Mouse (Mus musculus) neural tube, embryonic 14.5 days (tissue): ENCODE results near the gene Neil3. TPM values are rescaled to one million over a fixed set of nuclear protein-coding genes. Genes with fewer than 3 reads are reported as not detected.
"Not testable (repeated sequence)": the region's sequence is repeated elsewhere in the genome, so short reads cannot be mapped to it uniquely, and the experiment has no call there.

Experiments used
- ATAC-seq: fragments of 200-750 bp; cut with Nextera tagmentation; 2 replicates; pipeline ENCODE4 v1.8.0; 2017; ENCODE audit warnings: low read depth, mild to moderate bottlenecking, moderate TSS enrichment, moderate library complexity
- H3K27ac ChIP-seq: fragments of 300-500 bp; sonication (generic); 2 replicates; pipeline ENCODE4 v1.5.1; 2014; ENCODE audit warnings: low read depth, mild to moderate bottlenecking, control low read depth, low read length, moderate library complexity, mixed read lengths
- H3K27me3 ChIP-seq: fragments of 300-500 bp; sonication (generic); 2 replicates; pipeline ENCODE4 v1.6.1; 2014; ENCODE audit warnings: low read length; ENCODE audit not compliant: control insufficient read depth, insufficient read depth
- H3K36me3 ChIP-seq: fragments of 300-500 bp; sonication (generic); 2 replicates; pipeline ENCODE4 v1.6.1; 2014; ENCODE audit warnings: low read length, mixed read lengths; ENCODE audit not compliant: control insufficient read depth, insufficient read depth
- H3K4me1 ChIP-seq: fragments of 300-500 bp; sonication (generic); 2 replicates; pipeline ENCODE4 v1.6.1; 2014; ENCODE audit warnings: low read length; ENCODE audit not compliant: control insufficient read depth, insufficient read depth
- H3K4me2 ChIP-seq: fragments of 300-500 bp; sonication (generic); 2 replicates; pipeline ENCODE4 v1.6.1; 2014; ENCODE audit warnings: mild to moderate bottlenecking, low read depth, low read length, control low read depth
- H3K4me3 ChIP-seq: fragments of 300-500 bp; sonication (generic); 2 replicates; pipeline ENCODE4 v1.5.1; 2014; ENCODE audit warnings: low read depth, low read length, control low read depth, mixed read lengths
- H3K9ac ChIP-seq: fragments of 300-500 bp; sonication (generic); replicated peaks from 2 replicates; pipeline ENCODE4 v1.6.1; 2014; ENCODE audit warnings: low read depth, mild to moderate bottlenecking, control low read depth, low read length, mixed read lengths
- H3K9me3 ChIP-seq: fragments of 300-500 bp; sonication (generic); 2 replicates; pipeline ENCODE4 v1.6.1; 2016; ENCODE audit warnings: low read length; ENCODE audit not compliant: control insufficient read depth
- WGBS: fragments of 180-500 bp; shearing (Covaris S2); extraction: QIAGEN DNeasy Blood & Tissue Kit; methylation state at CpG from one replicate; pipeline ENCODE4 v1.1.7; 2014; 5-methylcytosine and 5-hydroxymethylcytosine counted together
- polyA plus RNA-seq: library from polyadenylated mRNA; unstranded; fragments of >200 nt; fragmentation: Nextera tagmentation; extraction: Ambion mirVana; gene quantifications from 2 replicates; pipeline ENCODE4 v1.2.1, GENCODE M21; 2014

The Neil3 gene
- polyA plus RNA-seq, 1 experiment from 2014 or later, result 2.7 TPM

DNA sequence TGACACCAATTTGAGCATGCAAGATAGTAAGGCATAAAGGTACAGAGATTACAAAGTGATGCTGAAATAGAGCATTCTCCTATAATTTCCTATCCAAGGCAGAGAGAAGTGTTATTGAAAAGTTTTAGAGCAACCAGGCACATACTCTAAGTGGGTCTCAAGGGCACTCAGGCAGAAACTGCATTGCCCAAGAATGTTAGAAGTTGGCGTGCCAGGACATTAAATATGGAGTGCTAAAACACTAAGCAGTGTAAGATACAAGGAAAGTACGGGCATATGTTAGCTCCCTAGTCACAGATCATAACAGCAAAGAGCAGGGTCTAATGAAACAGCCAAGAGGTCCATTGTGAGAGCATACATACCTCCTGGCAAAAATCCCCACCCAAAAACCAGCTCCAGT, 65.3 kb downstream of the Neil3 start:
- no peak for ATAC-seq
- Histone ChIP-seq H3K9ac (no peak overlapping the region), H3K36me3 (no peaks in the 10 kb centered on the region), H3K4me1 (no peaks in the 10 kb centered on the region), H3K4me3 (no peak overlapping the region), H3K4me2 (no peak overlapping the region), H3K27me3 (no peaks in the 10 kb centered on the region), H3K9me3 (no peaks in the 10 kb centered on the region), H3K27ac (no peak overlapping the region)
- WGBS, result 86% methylated on average over 2 of the region's 2 CpGs

DNA sequence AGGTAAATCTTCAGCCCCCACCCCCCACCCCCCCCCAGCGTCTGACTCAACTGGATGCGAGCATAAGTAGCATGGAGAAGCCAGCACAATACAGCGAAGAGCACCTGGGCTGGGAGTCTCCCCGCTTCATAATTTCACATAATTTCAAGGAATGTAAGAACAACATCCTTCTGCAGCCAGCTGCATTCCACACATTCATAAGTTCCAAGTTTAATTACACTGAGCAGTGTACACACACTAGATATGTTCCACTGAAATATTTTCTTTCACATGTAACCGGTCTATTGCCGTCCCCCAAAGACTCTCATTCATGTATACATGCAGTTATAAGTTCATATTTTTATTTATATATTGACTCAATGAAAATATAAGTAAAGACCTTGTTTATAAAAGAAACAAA, 72.6 kb downstream of the Neil3 start:
- Histone ChIP-seq H3K36me3 (no peaks in the 10 kb centered on the region), H3K27me3 (no peaks in the 10 kb centered on the region), H3K4me3 (no peak overlapping the region), H3K4me1 (no peaks in the 10 kb centered on the region), H3K9ac (no peak overlapping the region), H3K27ac (no peak overlapping the region), H3K4me2 (no peak overlapping the region), H3K9me3 (no peaks in the 10 kb centered on the region)
- no peak for ATAC-seq
- 91% methylated on average over 6 of the region's 6 CpGs for WGBS

DNA sequence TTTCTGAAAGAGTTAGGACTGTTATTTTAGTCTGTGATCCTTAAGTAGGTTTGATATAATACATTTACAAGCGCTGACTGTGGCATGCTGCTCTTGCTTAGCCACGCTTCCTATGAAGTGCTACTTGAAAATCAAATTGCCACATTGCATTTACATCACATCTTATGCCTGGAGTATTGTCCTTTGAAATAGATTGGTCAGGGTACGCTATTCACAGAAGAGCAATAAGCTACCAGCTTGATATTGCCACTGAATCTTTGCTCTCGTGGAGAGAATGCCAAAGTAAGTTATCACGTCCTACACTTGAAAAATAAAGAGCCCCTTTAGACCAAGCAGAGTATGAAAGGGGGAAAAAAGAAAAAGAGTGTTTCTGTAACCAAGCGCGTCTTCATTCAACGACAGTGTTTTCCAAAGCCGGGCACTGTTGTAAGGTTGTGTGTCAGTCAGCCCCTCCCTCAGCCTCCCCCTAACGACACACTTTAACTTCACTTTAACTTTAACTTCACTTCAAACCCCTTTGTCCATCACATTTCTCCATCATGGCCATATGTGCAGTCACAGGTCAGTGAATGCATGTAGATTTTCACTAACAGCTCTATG, 76.3 kb downstream of the Neil3 start:
- Histone ChIP-seq H3K9me3 (no peaks in the 10 kb centered on the region), H3K36me3 (no peaks in the 10 kb centered on the region), H3K4me1 (no peaks in the 10 kb centered on the region), H3K27me3 (no peaks in the 10 kb centered on the region), H3K9ac (no peak overlapping the region), H3K4me2 (no peak overlapping the region), H3K4me3 (no peak overlapping the region), H3K27ac (no peak overlapping the region)
- ATAC-seq, result no peak
- 52% methylated on average over 10 of the region's 10 CpGs for WGBS

DNA sequence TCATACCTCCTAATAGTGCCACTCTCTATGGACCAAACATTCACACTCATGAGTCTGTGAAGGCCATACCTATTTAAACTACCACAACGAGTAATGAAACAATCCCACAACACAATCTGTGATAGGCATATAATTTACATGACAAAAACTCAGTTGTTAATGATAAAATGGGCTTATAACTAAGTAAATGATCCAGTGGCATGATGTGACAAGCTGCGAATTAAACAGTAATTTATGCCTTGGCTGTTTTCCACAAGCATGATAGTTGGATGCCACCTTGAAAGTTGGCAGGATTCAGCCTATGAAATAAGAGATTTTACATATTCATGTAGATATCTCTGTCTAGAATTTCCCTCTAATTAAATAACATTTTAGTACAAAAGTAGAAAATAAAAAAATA, 99.3 kb downstream of the Neil3 start:
- no peak overlapping the region for H3K27ac ChIP-seq
- H3K4me1 ChIP-seq, result no peaks in the 10 kb centered on the region
- H3K27me3 ChIP-seq, result no peaks in the 10 kb centered on the region
- H3K4me2 ChIP-seq, result no peak overlapping the region
- WGBS, result 74% methylated on average over 2 of the region's 2 CpGs
- no peak for ATAC-seq
- no peak overlapping the region for H3K9ac ChIP-seq
- no peak overlapping the region for H3K4me3 ChIP-seq
- H3K36me3 ChIP-seq, result no peaks in the 10 kb centered on the region
- no peaks in the 10 kb centered on the region for H3K9me3 ChIP-seq

DNA sequence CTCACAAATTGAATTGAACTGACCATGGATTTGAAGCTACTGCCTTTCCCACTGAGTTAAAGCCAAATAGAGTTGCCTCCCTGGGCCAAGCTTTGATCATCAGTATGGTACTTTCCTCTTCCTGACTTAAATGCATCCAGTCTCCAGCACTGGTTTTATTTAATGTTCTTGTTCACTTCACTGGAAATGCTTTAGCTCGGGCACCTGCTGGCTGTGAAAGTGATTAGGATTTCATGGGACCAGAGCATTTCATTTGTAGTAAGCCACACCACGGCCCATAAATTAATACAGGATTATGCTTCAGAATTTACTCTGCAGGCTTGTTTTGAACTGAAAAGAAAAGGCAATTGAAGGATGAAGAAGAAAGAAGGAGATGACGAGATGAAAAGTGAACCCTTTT, 100.8 kb downstream of the Neil3 start:
- H3K36me3 ChIP-seq, H3K27ac ChIP-seq, H3K4me1 ChIP-seq, H3K9me3 ChIP-seq, H3K4me2 ChIP-seq, H3K9ac ChIP-seq, H3K4me3 ChIP-seq, ATAC-seq, H3K27me3 ChIP-seq: not testable (repeated sequence)
- 65% methylated on average over 3 of the region's 3 CpGs for WGBS

Other genes starting within 250 kb of the Neil3 start
- gene Aga, start 127.3 kb downstream of the Neil3 start, polyA plus RNA-seq, result 11.7 and 15.3 TPM in 2 replicates